Mouse (Mus musculus) splenic B cell, adult 2 months (primary cell): ENCODE results near the gene Pou3f3.

Experiments
- DNase-seq: peaks from one replicate; pipeline ENCODE4 v3.0.0-alpha.2; 2011; ENCODE audit warnings: low read depth, low spot score
- H3K27me3 ChIP-seq: 2 replicates; pipeline ENCODE4 v1.6.1; 2012; ENCODE audit warnings: mild to moderate bottlenecking, low read length, moderate library complexity, mixed read lengths; ENCODE audit not compliant: control insufficient read depth, poor library complexity, insufficient read depth, severe bottlenecking
- H3K36me3 ChIP-seq: 2 replicates; pipeline ENCODE4 v1.6.1; 2012; ENCODE audit warnings: mild to moderate bottlenecking, low read length, moderate library complexity, mixed read lengths; ENCODE audit not compliant: control insufficient read depth, poor library complexity, insufficient read depth, severe bottlenecking

Gene Pou3f3

GRCm38 (mm10) chr1:42710995-42711394 lies 15.4 kb downstream of the Pou3f3 start:
- Histone ChIP-seq H3K27me3 (0 out of 2 replicates have a peak, but pooled peaks cover 3% of the 10 kb centered on the region), H3K36me3 (no peaks in the 10 kb centered on the region)
- DNase-seq = no peak

- Histone ChIP-seq H3K27me3 (0 out of 2 replicates have a peak, but pooled peaks cover 3% of the 10 kb centered on the region), H3K36me3 (no peaks in the 10 kb centered on the region)
- DNase-seq = no peak
Measured at GRCm38 (mm10) chr1:42711456-42712310, 16.1 kb downstream of the Pou3f3 start.

- 0 out of 2 replicates have a peak, but pooled peaks cover 3% of the 10 kb centered on the region for H3K27me3 ChIP-seq
- no peak for DNase-seq
- no peaks in the 10 kb centered on the region for H3K36me3 ChIP-seq
Measured at GRCm38 (mm10) chr1:42712311-42712690, 16.7 kb downstream of the Pou3f3 start.

- H3K27me3 ChIP-seq = 0 out of 2 replicates have a peak, but pooled peaks cover 3% of the 10 kb centered on the region
- no peaks in the 10 kb centered on the region for H3K36me3 ChIP-seq
- DNase-seq = no peak
Measured at GRCm38 (mm10) chr1:42713104-42713932, 17.8 kb downstream of the Pou3f3 start.

- H3K36me3 ChIP-seq = no peaks in the 10 kb centered on the region
- H3K27me3 ChIP-seq = 0 out of 2 replicates have a peak, but pooled peaks cover 3% of the 10 kb centered on the region
- peak; percentile 45 for DNase-seq
Measured at GRCm38 (mm10) chr1:42714016-42714931, 18.7 kb downstream of the Pou3f3 start.

- Histone ChIP-seq H3K36me3 (no peaks in the 10 kb centered on the region), H3K27me3 (0 out of 2 replicates have a peak, but pooled peaks cover 3% of the 10 kb centered on the region)
- no peak for DNase-seq
Measured at GRCm38 (mm10) chr1:42718549-42718948, 23.0 kb downstream of the Pou3f3 start.

GRCm38 (mm10) chr1:42721353-42721752 lies 25.8 kb downstream of the Pou3f3 start:
- no peaks in the 10 kb centered on the region for H3K36me3 ChIP-seq
- H3K27me3 ChIP-seq = no peaks in the 10 kb centered on the region
- no peak for DNase-seq

- Histone ChIP-seq H3K27me3 (no peaks in the 10 kb centered on the region), H3K36me3 (no peaks in the 10 kb centered on the region)
- DNase-seq = no peak
Measured at GRCm38 (mm10) chr1:42723769-42724300, 28.3 kb downstream of the Pou3f3 start.

- Histone ChIP-seq H3K36me3 (no peaks in the 10 kb centered on the region), H3K27me3 (no peaks in the 10 kb centered on the region)
- DNase-seq = no peak
Measured at GRCm38 (mm10) chr1:42724881-42725280, 29.3 kb downstream of the Pou3f3 start.

- no peak for DNase-seq
- Histone ChIP-seq H3K36me3 (no peaks in the 10 kb centered on the region), H3K27me3 (no peaks in the 10 kb centered on the region)
Measured at GRCm38 (mm10) chr1:42727161-42727560, 31.6 kb downstream of the Pou3f3 start.

GRCm38 (mm10) chr1:42727676-42728075 lies 32.1 kb downstream of the Pou3f3 start:
- Histone ChIP-seq H3K27me3 (no peaks in the 10 kb centered on the region), H3K36me3 (no peaks in the 10 kb centered on the region)
- no peak for DNase-seq

- Histone ChIP-seq H3K36me3 (no peaks in the 10 kb centered on the region), H3K27me3 (no peaks in the 10 kb centered on the region)
- no peak for DNase-seq
Measured at GRCm38 (mm10) chr1:42741383-42742241, 46.0 kb downstream of the Pou3f3 start.

- Histone ChIP-seq H3K27me3 (no peaks in the 10 kb centered on the region), H3K36me3 (no peaks in the 10 kb centered on the region)
- DNase-seq = no peak
Measured at GRCm38 (mm10) chr1:42742242-42742560, 46.6 kb downstream of the Pou3f3 start.
